Mouse (Mus musculus): Measurements from ENCODE around the gene Ssx2ip. TPM values are rescaled to one million over a fixed set of nuclear protein-coding genes. Genes with fewer than 3 reads are reported as not detected.

Gene Ssx2ip
- total and polyA plus RNA-seq, 2 experiments = 1.7 to 6.4 TPM

- 85% methylated on average over 5 of the region's 5 CpGs for WGBS
- Histone ChIP-seq H3K36me3 (ENCODE audit: control insufficient read depth, insufficient read depth, low read length) (no peaks in the 10 kb centered on the region), H3K4me3 (ENCODE audit: insufficient read depth, low read depth, low read length) (no peak overlapping the region), H3K27me3 (ENCODE audit: control insufficient read depth, insufficient read depth, low read length) (no peaks in the 10 kb centered on the region), H3K4me1 (ENCODE audit: control insufficient read depth, insufficient read depth, low read length) (no peaks in the 10 kb centered on the region), H3K9ac (ENCODE audit: low read depth, low read length) (no peak overlapping the region), H3K79me2 (ENCODE audit: control insufficient read depth, insufficient read depth, low read length) (peaks cover 25% of the 10 kb centered on the region), H3K27ac (replicated peaks; ENCODE audit: insufficient read depth, low read depth, low read length) (no peak overlapping the region)
- DNase-seq (ENCODE audit: extremely low read depth, low read depth, low spot score) = no peak
- TF ChIP-seq POLR2A (IDR thresholded peaks at IDR 0.05; ENCODE audit: extremely low read depth, insufficient read depth, low read length) = no peak
Observed at GRCm38 (mm10) chr3:146406007-146406341, 1.5 kb downstream of the Ssx2ip start.

GRCm38 (mm10) chr3:146407086-146407721 lies 2.8 kb downstream of the Ssx2ip start:
- DNase-seq (ENCODE audit: extremely low read depth, low read depth, low spot score) = no peak
- H3K4me1 ChIP-seq (ENCODE audit: control insufficient read depth, insufficient read depth, low read length) = no peaks in the 10 kb centered on the region
- no peak overlapping the region for H3K4me3 ChIP-seq (ENCODE audit: insufficient read depth, low read depth, low read length)
- H3K27me3 ChIP-seq (ENCODE audit: control insufficient read depth, insufficient read depth, low read length) = no peaks in the 10 kb centered on the region
- no peak overlapping the region for H3K27ac ChIP-seq (replicated peaks; ENCODE audit: insufficient read depth, low read depth, low read length)
- no peak for TF ChIP-seq POLR2A (IDR thresholded peaks at IDR 0.05; ENCODE audit: extremely low read depth, insufficient read depth, low read length)
- no peaks in the 10 kb centered on the region for H3K36me3 ChIP-seq (ENCODE audit: control insufficient read depth, insufficient read depth, low read length)
- WGBS = 90% methylated on average over 16 of the region's 16 CpGs
- no peak overlapping the region for H3K9ac ChIP-seq (ENCODE audit: low read depth, low read length)
- H3K79me2 ChIP-seq (ENCODE audit: control insufficient read depth, insufficient read depth, low read length) = peaks cover 32% of the 10 kb centered on the region

GRCm38 (mm10) chr3:146410114-146410513 lies 5.7 kb downstream of the Ssx2ip start:
- H3K36me3 ChIP-seq (ENCODE audit: control insufficient read depth, insufficient read depth, low read length) = no peaks in the 10 kb centered on the region
- H3K27me3 ChIP-seq (ENCODE audit: control insufficient read depth, insufficient read depth, low read length) = no peaks in the 10 kb centered on the region
- H3K79me2 ChIP-seq (ENCODE audit: control insufficient read depth, insufficient read depth, low read length) = peaks cover 29% of the 10 kb centered on the region
- no peak overlapping the region for H3K4me3 ChIP-seq (ENCODE audit: insufficient read depth, low read depth, low read length)
- H3K27ac ChIP-seq (replicated peaks; ENCODE audit: insufficient read depth, low read depth, low read length) = no peak overlapping the region
- WGBS = 94% methylated on average over 7 of the region's 7 CpGs
- H3K4me1 ChIP-seq (ENCODE audit: control insufficient read depth, insufficient read depth, low read length) = no peaks in the 10 kb centered on the region
- TF ChIP-seq CTCF (IDR thresholded peaks at IDR 0.05; ENCODE audit: low read depth, low read length) (no peak), POLR2A (IDR thresholded peaks at IDR 0.05; ENCODE audit: extremely low read depth, insufficient read depth, low read length) (no peak)
- H3K9ac ChIP-seq (ENCODE audit: low read depth, low read length) = no peak overlapping the region
- no peak for DNase-seq (ENCODE audit: extremely low read depth, low read depth, low spot score)

GRCm38 (mm10) chr3:146412008-146412407 lies 7.6 kb downstream of the Ssx2ip start:
- H3K79me2 ChIP-seq (ENCODE audit: control insufficient read depth, insufficient read depth, low read length) = peaks cover 25% of the 10 kb centered on the region
- DNase-seq (ENCODE audit: extremely low read depth, low read depth, low spot score) = no peak
- H3K9ac ChIP-seq (ENCODE audit: low read depth, low read length) = no peak overlapping the region
- no peaks in the 10 kb centered on the region for H3K4me1 ChIP-seq (ENCODE audit: control insufficient read depth, insufficient read depth, low read length)
- TF ChIP-seq CTCF (IDR thresholded peaks at IDR 0.05; ENCODE audit: low read depth, low read length) = no peak
- no peak for TF ChIP-seq POLR2A (IDR thresholded peaks at IDR 0.05; ENCODE audit: extremely low read depth, insufficient read depth, low read length)
- WGBS = 91% methylated on average over 2 of the region's 2 CpGs
- H3K27me3 ChIP-seq (ENCODE audit: control insufficient read depth, insufficient read depth, low read length) = no peaks in the 10 kb centered on the region
- no peak overlapping the region for H3K27ac ChIP-seq (replicated peaks; ENCODE audit: insufficient read depth, low read depth, low read length)
- no peak overlapping the region for H3K4me3 ChIP-seq (ENCODE audit: insufficient read depth, low read depth, low read length)
- H3K36me3 ChIP-seq (ENCODE audit: control insufficient read depth, insufficient read depth, low read length) = no peaks in the 10 kb centered on the region

GRCm38 (mm10) chr3:146412480-146412879 lies 8.0 kb downstream of the Ssx2ip start:
- Histone ChIP-seq H3K36me3 (ENCODE audit: control insufficient read depth, insufficient read depth, low read length) (no peaks in the 10 kb centered on the region), H3K9ac (ENCODE audit: low read depth, low read length) (no peak overlapping the region), H3K4me3 (ENCODE audit: insufficient read depth, low read depth, low read length) (no peak overlapping the region), H3K27me3 (ENCODE audit: control insufficient read depth, insufficient read depth, low read length) (no peaks in the 10 kb centered on the region), H3K79me2 (ENCODE audit: control insufficient read depth, insufficient read depth, low read length) (peaks cover 20% of the 10 kb centered on the region), H3K27ac (replicated peaks; ENCODE audit: insufficient read depth, low read depth, low read length) (no peak overlapping the region), H3K4me1 (ENCODE audit: control insufficient read depth, insufficient read depth, low read length) (no peaks in the 10 kb centered on the region)
- no peak for DNase-seq (ENCODE audit: extremely low read depth, low read depth, low spot score)
- WGBS = 97% methylated on average over 7 of the region's 7 CpGs
- TF ChIP-seq POLR2A (IDR thresholded peaks at IDR 0.05; ENCODE audit: extremely low read depth, insufficient read depth, low read length) (no peak), CTCF (IDR thresholded peaks at IDR 0.05; ENCODE audit: low read depth, low read length) (no peak)

- no peaks in the 10 kb centered on the region for H3K4me1 ChIP-seq (ENCODE audit: control insufficient read depth, insufficient read depth, low read length)
- peaks cover 19% of the 10 kb centered on the region; the same call in 1 of the 2 replicates for H3K79me2 ChIP-seq (ENCODE audit: control insufficient read depth, insufficient read depth, low read length)
- no peak overlapping the region for H3K27ac ChIP-seq (replicated peaks; ENCODE audit: insufficient read depth, low read depth, low read length)
- TF ChIP-seq CTCF (IDR thresholded peaks at IDR 0.05; ENCODE audit: low read depth, low read length) (no peak), POLR2A (IDR thresholded peaks at IDR 0.05; ENCODE audit: extremely low read depth, insufficient read depth, low read length) (no peak)
- no peaks in the 10 kb centered on the region for H3K36me3 ChIP-seq (ENCODE audit: control insufficient read depth, insufficient read depth, low read length)
- H3K27me3 ChIP-seq (ENCODE audit: control insufficient read depth, insufficient read depth, low read length) = no peaks in the 10 kb centered on the region
- WGBS = 96% methylated on average over 13 of the region's 13 CpGs
- no peak overlapping the region for H3K4me3 ChIP-seq (ENCODE audit: insufficient read depth, low read depth, low read length)
- no peak overlapping the region for H3K9ac ChIP-seq (ENCODE audit: low read depth, low read length)
- DNase-seq (ENCODE audit: extremely low read depth, low read depth, low spot score) = no peak
Observed at GRCm38 (mm10) chr3:146413016-146413415, 8.6 kb downstream of the Ssx2ip start.
